Mouse (Mus musculus) limb, embryonic 13.5 days (tissue): ENCODE results near the gene Rhox11. TPM values are rescaled to one million over a fixed set of nuclear protein-coding genes. Genes with fewer than 3 reads are reported as not detected.
"Not testable (repeated sequence)": the region's sequence is repeated elsewhere in the genome, so short reads cannot be mapped to it uniquely, and the experiment has no call there.

Experiments
- ATAC-seq: fragments of 200-750 bp; cut with Nextera tagmentation; 2 replicates; pipeline ENCODE4 v1.8.0; 2017; ENCODE audit warnings: low read depth, moderate number of reproducible peaks, moderate TSS enrichment; ENCODE audit not compliant: low FRiP score
- H3K27ac ChIP-seq: fragments of 300-500 bp; sonication (generic); 2 replicates; pipeline ENCODE4 v1.5.1; 2015; ENCODE audit warnings: inconsistent platforms, mild to moderate bottlenecking, moderate library complexity
- H3K27me3 ChIP-seq: fragments of 300-500 bp; sonication (generic); 2 replicates; pipeline ENCODE4 v1.6.1; 2015; ENCODE audit warnings: mild to moderate bottlenecking, inconsistent platforms
- H3K36me3 ChIP-seq: fragments of 300-500 bp; sonication (generic); 2 replicates; pipeline ENCODE4 v1.6.1; 2015; ENCODE audit warnings: inconsistent platforms, mild to moderate bottlenecking, moderate library complexity
- H3K4me1 ChIP-seq: fragments of 300-500 bp; sonication (generic); 2 replicates; pipeline ENCODE4 v1.6.1; 2015; ENCODE audit warnings: inconsistent platforms
- H3K4me2 ChIP-seq: fragments of 300-500 bp; sonication (generic); replicated peaks from 2 replicates; pipeline ENCODE4 v1.6.1; 2015; ENCODE audit warnings: inconsistent platforms, mild to moderate bottlenecking, moderate library complexity
- H3K4me3 ChIP-seq: fragments of 300-500 bp; sonication (generic); 2 replicates; pipeline ENCODE4 v1.5.1; 2015; ENCODE audit warnings: moderate library complexity, mild to moderate bottlenecking, inconsistent platforms
- H3K9ac ChIP-seq: fragments of 300-500 bp; sonication (generic); 2 replicates; pipeline ENCODE4 v1.6.1; 2015; ENCODE audit warnings: mild to moderate bottlenecking, inconsistent platforms
- H3K9me3 ChIP-seq: fragments of 300-500 bp; sonication (generic); 2 replicates; pipeline ENCODE4 v1.6.1; 2016; ENCODE audit warnings: inconsistent platforms
- WGBS: fragments of 180-500 bp; shearing (Covaris S2); methylation state at CpG from one replicate; pipeline ENCODE4 v1.1.7; 2015; 5-methylcytosine and 5-hydroxymethylcytosine counted together
- polyA plus RNA-seq: library from polyadenylated mRNA; unstranded; fragments of >200 nt; fragmentation: Nextera tagmentation; extraction: Ambion mirVana; gene quantifications from 2 replicates; pipeline ENCODE4 v1.2.1, GENCODE M21; 2015

Rhox11 gene
- not detected in 2 replicates for polyA plus RNA-seq

- no peaks in the 10 kb centered on the region for H3K36me3 ChIP-seq
- no peak for ATAC-seq
- H3K27ac ChIP-seq, result no peak within 1 kb of the TSS
- H3K4me3 ChIP-seq, result no peak within 1 kb of the TSS
- H3K9ac ChIP-seq, result no peak within 1 kb of the TSS
- no peaks in the 10 kb centered on the region for H3K27me3 ChIP-seq
- WGBS, result 83% methylated on average over 9 of the region's 9 CpGs
- no peaks in the 10 kb centered on the region for H3K9me3 ChIP-seq
- no peaks in the 10 kb centered on the region for H3K4me1 ChIP-seq
- H3K4me2 ChIP-seq, result 0 out of 2 replicates have a peak within 1 kb of the TSS, but pooled peaks have one; percentile 11
Measured at GRCm38 (mm10) chrX:38085041-38085440, at the start of gene Rhox11. Rhox11 (minus strand) TSS chrX:38085141.

DNA sequence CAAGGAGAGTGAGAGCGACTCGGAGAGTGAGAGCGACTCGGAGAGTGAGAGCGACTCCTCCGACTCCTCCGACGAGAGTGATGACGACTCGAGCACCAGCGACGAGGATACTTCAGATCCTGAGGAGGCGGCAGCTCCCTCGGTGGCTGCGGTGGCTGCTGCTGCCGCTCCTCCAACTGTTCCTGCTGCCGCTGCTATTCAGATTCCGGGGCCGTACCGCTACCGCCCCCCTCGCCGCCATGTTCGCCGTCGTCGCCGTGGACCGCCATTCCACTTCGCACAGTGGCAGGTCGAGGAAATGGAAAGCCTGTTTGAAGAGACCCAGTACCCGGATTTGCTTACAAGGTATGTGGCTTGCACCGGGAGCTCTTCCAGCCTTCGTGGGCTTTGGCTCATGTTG is 36.5 kb upstream of the Rhox11 start:
- no peaks in the 10 kb centered on the region for H3K4me1 ChIP-seq
- no peak overlapping the region for H3K27ac ChIP-seq
- peaks cover 16% of the 10 kb centered on the region for H3K9me3 ChIP-seq
- WGBS, result 90% methylated on average over 34 of the region's 34 CpGs
- no peak overlapping the region for H3K4me3 ChIP-seq
- H3K9ac ChIP-seq, result no peak overlapping the region
- no peak overlapping the region for H3K4me2 ChIP-seq
- H3K27me3 ChIP-seq, result no peaks in the 10 kb centered on the region
- no peaks in the 10 kb centered on the region for H3K36me3 ChIP-seq
- no peak for ATAC-seq

- 91% methylated on average over 20 of the region's 20 CpGs for WGBS
- Histone ChIP-seq H3K4me3 (no peak within 1 kb of the TSS), H3K4me2 (no peak within 1 kb of the TSS), H3K36me3 (no peaks in the 10 kb centered on the region), H3K27ac (no peak within 1 kb of the TSS), H3K9me3 (peaks cover 16% of the 10 kb centered on the region), H3K27me3 (no peaks in the 10 kb centered on the region), H3K4me1 (no peaks in the 10 kb centered on the region), H3K9ac (no peak within 1 kb of the TSS)
- ATAC-seq, result no peak
Measured at GRCm38 (mm10) chrX:38120982-38121381, 36.0 kb upstream of the Rhox11 start, which contains the start of gene Rhox13. Rhox13 (plus strand) TSS chrX:38121219.

- no peak within 1 kb of the TSS for H3K27ac ChIP-seq
- H3K4me3 ChIP-seq, result no peak within 1 kb of the TSS
- no peaks in the 10 kb centered on the region for H3K4me1 ChIP-seq
- WGBS, result 68% methylated on average over 4 of the region's 4 CpGs
- H3K27me3 ChIP-seq, result no peaks in the 10 kb centered on the region
- H3K36me3 ChIP-seq, result no peaks in the 10 kb centered on the region
- H3K4me2 ChIP-seq, result no peak within 1 kb of the TSS
- H3K9me3 ChIP-seq, result no peaks in the 10 kb centered on the region
- no peak within 1 kb of the TSS for H3K9ac ChIP-seq
- ATAC-seq, result no peak
Measured at GRCm38 (mm10) chrX:38110807-38111206, 25.9 kb upstream of the Rhox11 start, which contains the start of gene Rhox12. Rhox12 (minus strand) TSS chrX:38110907.

DNA sequence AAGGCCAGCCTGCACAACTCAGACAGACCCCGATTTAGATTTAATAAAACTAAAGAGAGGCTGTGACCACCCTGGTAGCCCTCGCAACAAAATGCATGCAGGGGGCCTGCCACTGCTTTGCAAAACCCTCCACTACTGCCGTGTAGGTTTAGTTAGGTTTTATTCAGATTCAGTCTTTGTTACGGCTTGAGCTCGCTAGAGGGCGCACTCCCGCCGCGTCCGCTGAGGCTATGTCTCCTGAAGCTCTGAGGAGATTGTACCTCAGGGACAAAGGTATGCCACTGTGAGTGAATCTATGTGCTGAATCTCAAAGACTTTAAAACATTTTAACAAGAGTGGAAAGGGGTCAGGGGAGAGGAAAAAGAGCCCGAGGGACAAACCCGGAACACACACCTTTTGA is 715 bp downstream of the Rhox11 start:
- no peaks in the 10 kb centered on the region for H3K9me3 ChIP-seq
- whole genome bisulfite sequencing, result 18% methylated on average over 12 of the region's 12 CpGs
- H3K27ac ChIP-seq, result no peak overlapping the region
- H3K9ac ChIP-seq, result no peak overlapping the region
- 0 out of 2 replicates have a peak overlapping the region, but pooled peaks have one; percentile 11 for H3K4me2 ChIP-seq
- no peaks in the 10 kb centered on the region for H3K36me3 ChIP-seq
- ATAC-seq, result no peak
- H3K4me1 ChIP-seq, result no peaks in the 10 kb centered on the region
- no peak overlapping the region for H3K4me3 ChIP-seq
- no peaks in the 10 kb centered on the region for H3K27me3 ChIP-seq

- 86% methylated on average over 11 of the region's 11 CpGs for WGBS
- H3K27me3 ChIP-seq, result no peaks in the 10 kb centered on the region
- no peak within 1 kb of the TSS for H3K27ac ChIP-seq
- H3K9me3 ChIP-seq, result no peaks in the 10 kb centered on the region
- no peak within 1 kb of the TSS for H3K4me3 ChIP-seq
- no peak for ATAC-seq
- no peak within 1 kb of the TSS for H3K4me2 ChIP-seq
- H3K4me1 ChIP-seq, result no peaks in the 10 kb centered on the region
- H3K9ac ChIP-seq, result no peak within 1 kb of the TSS
- H3K36me3 ChIP-seq, result no peaks in the 10 kb centered on the region
Measured at GRCm38 (mm10) chrX:38066175-38066574, 18.8 kb downstream of the Rhox11 start, which contains the start of gene Rhox10. Rhox10 (plus strand) TSS chrX:38066475.

DNA sequence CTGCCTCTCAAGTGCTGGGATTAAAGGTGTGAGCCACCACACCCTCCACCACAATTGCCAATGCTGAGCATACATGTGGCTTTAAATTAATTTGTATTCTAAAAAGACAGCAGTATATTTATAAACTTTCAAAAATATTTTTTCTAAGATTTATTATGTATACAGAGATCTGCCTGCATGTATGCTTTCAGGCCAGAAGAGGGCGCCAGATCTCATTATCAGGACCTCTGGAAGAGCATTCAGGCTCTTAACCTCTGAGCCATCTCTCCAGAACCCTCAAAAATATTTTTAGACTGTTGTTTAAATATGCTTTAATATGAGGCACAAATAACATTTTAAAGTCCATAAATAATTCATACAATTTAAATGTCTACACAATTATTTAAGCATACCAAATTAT is 23.4 kb downstream of the Rhox11 start:
- no peak overlapping the region for H3K9ac ChIP-seq
- H3K27me3 ChIP-seq, result no peaks in the 10 kb centered on the region
- H3K27ac ChIP-seq, result no peak overlapping the region
- no peaks in the 10 kb centered on the region for H3K36me3 ChIP-seq
- 0% methylated on average over 1 of the region's 1 CpGs for WGBS
- H3K9me3 ChIP-seq, result no peaks in the 10 kb centered on the region
- no peak overlapping the region for H3K4me3 ChIP-seq
- ATAC-seq, result no peak
- no peaks in the 10 kb centered on the region for H3K4me1 ChIP-seq
- no peak overlapping the region for H3K4me2 ChIP-seq

- H3K9ac ChIP-seq, ATAC-seq, H3K9me3 ChIP-seq, H3K36me3 ChIP-seq, H3K4me1 ChIP-seq, H3K27ac ChIP-seq, H3K4me2 ChIP-seq, H3K4me3 ChIP-seq, H3K27me3 ChIP-seq: not testable (repeated sequence)
Measured at GRCm38 (mm10) chrX:38043014-38043413, 41.9 kb downstream of the Rhox11 start, which contains the start of gene Btg1-ps2. Btg1-ps2 (minus strand) TSS chrX:38043114.

GRCm38 (mm10) chrX:38039666-38040065 is 45.3 kb downstream of the Rhox11 start:
- Histone ChIP-seq H3K27ac (no peak overlapping the region), H3K36me3 (no peaks in the 10 kb centered on the region), H3K4me2 (no peak overlapping the region), H3K4me3 (no peak overlapping the region), H3K4me1 (no peaks in the 10 kb centered on the region), H3K9ac (no peak overlapping the region), H3K9me3 (no peaks in the 10 kb centered on the region), H3K27me3 (no peaks in the 10 kb centered on the region)
- 95% methylated on average over 5 of the region's 5 CpGs for WGBS
- ATAC-seq, result no peak

DNA sequence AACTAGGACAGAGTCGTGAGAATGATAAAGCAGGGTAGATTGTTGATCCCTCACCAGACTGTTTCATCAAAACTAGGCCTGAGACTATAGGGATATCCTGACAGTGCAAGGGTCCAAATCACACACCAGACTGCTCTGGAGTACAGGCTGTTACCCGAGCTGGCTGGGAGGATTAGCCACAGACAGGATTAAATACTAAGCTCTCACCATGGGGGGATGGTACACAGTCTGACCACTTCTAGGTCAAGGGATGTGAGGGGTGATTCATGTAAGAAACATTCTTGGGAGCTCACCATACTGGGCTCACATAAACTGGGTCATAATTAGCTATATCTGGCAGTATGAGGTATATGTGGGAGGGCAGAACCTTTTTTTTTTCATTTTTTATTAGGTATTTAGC is 51.1 kb downstream of the Rhox11 start:
- 56% methylated on average over 2 of the region's 2 CpGs for WGBS
- Histone ChIP-seq H3K36me3 (no peaks in the 10 kb centered on the region), H3K27me3 (no peaks in the 10 kb centered on the region), H3K4me1 (no peaks in the 10 kb centered on the region), H3K9me3 (no peaks in the 10 kb centered on the region), H3K4me3 (no peak overlapping the region), H3K27ac (no peak overlapping the region), H3K9ac (no peak overlapping the region), H3K4me2 (no peak overlapping the region)
- no peak for ATAC-seq

Other genes starting within 250 kb of the Rhox11 start
- not detected in 2 replicates for gene Rhox8, start 206.2 kb downstream of the Rhox11 start, polyA plus RNA-seq
- gene Rhox7b, start 187.9 kb downstream of the Rhox11 start, polyA plus RNA-seq, result not detected in 2 replicates
- not detected in 2 replicates for gene Rhox9, start 183.4 kb downstream of the Rhox11 start, polyA plus RNA-seq
- gene Btg1-ps1, start 66.3 kb downstream of the Rhox11 start, polyA plus RNA-seq, result not detected in 2 replicates
- not detected in 2 replicates for gene Btg1-ps2, start 42.0 kb downstream of the Rhox11 start, polyA plus RNA-seq
- gene Rhox10, start 18.7 kb downstream of the Rhox11 start, polyA plus RNA-seq, result not detected in 2 replicates
- not detected in 2 replicates for gene Rhox12, start 25.8 kb upstream of the Rhox11 start, polyA plus RNA-seq
- not detected in 2 replicates for gene Rhox13, start 36.1 kb upstream of the Rhox11 start, polyA plus RNA-seq
- 3.5 and 3.6 TPM in 2 replicates for gene Zbtb33, start 104.7 kb upstream of the Rhox11 start, polyA plus RNA-seq
- gene Tmem255a, start 167.3 kb upstream of the Rhox11 start, polyA plus RNA-seq, result 32.4 and 34.0 TPM in 2 replicates
- gene Atp1b4, start 231.0 kb upstream of the Rhox11 start, polyA plus RNA-seq, result 1.7 and 2.2 TPM in 2 replicates